Mouse (Mus musculus): ENCODE measurements around the gene Nhlrc4. TPM values are rescaled to one million over a fixed set of nuclear protein-coding genes. Genes with fewer than 3 reads are reported as not detected.

Nhlrc4 gene
- total RNA-seq, 2 experiments from 2014 or later = not detected

GRCm38 (mm10) chr17:25958771-25959494 is 14.2 kb upstream of the Nhlrc4 start:
- no peak for DNase-seq

GRCm38 (mm10) chr17:25957586-25958051 is 12.9 kb upstream of the Nhlrc4 start:
- DNase-seq = no peak

GRCm38 (mm10) chr17:25956631-25957030 is 11.9 kb upstream of the Nhlrc4 start:
- no peak for DNase-seq

GRCm38 (mm10) chr17:25956201-25956600 is 11.4 kb upstream of the Nhlrc4 start:
- no peak for DNase-seq

- no peak for DNase-seq
Observed at GRCm38 (mm10) chr17:25955736-25956135, 11.0 kb upstream of the Nhlrc4 start.

- no peak for DNase-seq
Observed at GRCm38 (mm10) chr17:25954671-25955070, 9.9 kb upstream of the Nhlrc4 start.

GRCm38 (mm10) chr17:25953161-25953560 is 8.4 kb upstream of the Nhlrc4 start:
- DNase-seq = no peak

GRCm38 (mm10) chr17:25951803-25952623 is 7.3 kb upstream of the Nhlrc4 start, which contains the start of gene A930017K11Rik:
Gene A930017K11Rik (minus strand): TSS chr17:25952565.
- no peak for DNase-seq

- no peak for DNase-seq
Observed at GRCm38 (mm10) chr17:25951225-25951802, 6.6 kb upstream of the Nhlrc4 start.

GRCm38 (mm10) chr17:25950706-25951105 is 5.9 kb upstream of the Nhlrc4 start:
- DNase-seq = no peak

- DNase-seq = no peak
Observed at GRCm38 (mm10) chr17:25949981-25950380, 5.2 kb upstream of the Nhlrc4 start.

GRCm38 (mm10) chr17:25948051-25948450 is 3.3 kb upstream of the Nhlrc4 start:
- no peak for DNase-seq

- DNase-seq = no peak
Observed at GRCm38 (mm10) chr17:25947576-25947975, 2.8 kb upstream of the Nhlrc4 start.

- no peak for DNase-seq
Observed at GRCm38 (mm10) chr17:25946891-25947290, 2.1 kb upstream of the Nhlrc4 start.

GRCm38 (mm10) chr17:25946349-25946748 is 1.6 kb upstream of the Nhlrc4 start:
- DNase-seq = no peak

- DNase-seq = peak; percentile 48
Observed at GRCm38 (mm10) chr17:25945517-25946155, 875 bp upstream of the Nhlrc4 start.

GRCm38 (mm10) chr17:25943769-25944168 is 992 bp downstream of the Nhlrc4 start:
- no peak for DNase-seq

GRCm38 (mm10) chr17:25943221-25943620 is 1.5 kb downstream of the Nhlrc4 start:
- DNase-seq = no peak

GRCm38 (mm10) chr17:25942597-25943151 is 2.1 kb downstream of the Nhlrc4 start:
- DNase-seq = no peak

GRCm38 (mm10) chr17:25941511-25942241 is 3.1 kb downstream of the Nhlrc4 start:
- DNase-seq = peak; percentile 84

GRCm38 (mm10) chr17:25934526-25934925 is 10.2 kb downstream of the Nhlrc4 start:
- DNase-seq = no peak

Measured in gastrocnemius, postnatal 10 days (tissue).